Mouse (Mus musculus) heart, adult 2 months (tissue): Measurements from ENCODE around the gene Trp53i11. TPM values are rescaled to one million over a fixed set of nuclear protein-coding genes. Genes with fewer than 3 reads are reported as not detected.

ENCODE experiments used
- DNase-seq, 2 experiments: peaks; one replicate each; pipeline ENCODE4 v3.0.0; 2021
- H3K27ac ChIP-seq: fragments of 200-600 bp; 2 replicates; pipeline ENCODE4 v1.8.1; 2022
- H3K27me3 ChIP-seq: fragments of 200-500 bp; 2 replicates; pipeline ENCODE4 v1.6.1; 2012; ENCODE audit warnings: mild to moderate bottlenecking, low read length, inconsistent platforms, mixed read lengths; ENCODE audit not compliant: control insufficient read depth, insufficient read depth
- H3K36me3 ChIP-seq: fragments of 200-500 bp; 2 replicates; pipeline ENCODE4 v1.6.1; 2012; ENCODE audit warnings: low read length, inconsistent platforms; ENCODE audit not compliant: control insufficient read depth, insufficient read depth
- H3K4me1 ChIP-seq: fragments of 200-500 bp; 2 replicates; pipeline ENCODE4 v1.6.1; 2011; ENCODE audit warnings: low read length; ENCODE audit not compliant: control insufficient read depth, insufficient read depth
- H3K4me3 ChIP-seq: fragments of 200-600 bp; 2 replicates; pipeline ENCODE4 v1.8.1; 2022
- H3K79me2 ChIP-seq: fragments of 200-500 bp; replicated peaks from 2 replicates; pipeline ENCODE4 v1.6.1; 2012; ENCODE audit warnings: mild to moderate bottlenecking, inconsistent platforms, low read length, moderate library complexity, mixed read lengths; ENCODE audit not compliant: control insufficient read depth, insufficient read depth
- H3K9ac ChIP-seq: fragments of 200-500 bp; 2 replicates; pipeline ENCODE4 v1.6.1; 2012; ENCODE audit warnings: low read depth, mild to moderate bottlenecking, control low read depth, inconsistent platforms, low read length, mixed read lengths
- CTCF ChIP-seq: fragments of 200-600 bp; IDR thresholded peaks from 2 replicates; pipeline ENCODE4 v1.8.1; 2022; ENCODE audit warnings: antibody characterized with exemption, mild to moderate bottlenecking, moderate library complexity
- EP300 ChIP-seq: fragments of 200-500 bp; IDR thresholded peaks from 2 replicates; pipeline ENCODE4 v1.6.1; 2011; ENCODE audit warnings: low read depth, low read length, control low read depth; ENCODE audit not compliant: insufficient read depth
- POLR2A ChIP-seq: fragments of 200-500 bp; IDR thresholded peaks from 2 replicates; pipeline ENCODE4 v1.6.1; 2011; ENCODE audit warnings: mild to moderate bottlenecking, low read depth, low read length, control low read depth; ENCODE audit not compliant: insufficient read depth
- WGBS: fragments of 180-500 bp; shearing (Covaris S2); methylation state at CpG from one replicate; pipeline ENCODE4 v1.1.7; 2018; 5-methylcytosine and 5-hydroxymethylcytosine counted together
- intact Hi-C: fragments of 180-260 bp; cut with DNase I; formaldehyde crosslinking; loops from one replicate; pipeline ENCODE4 v1.15.1; 2025
- polyA plus RNA-seq: library from polyadenylated mRNA; depleted of rRNA; stranded (reverse); fragments of >200 nt; gene quantifications from 2 replicates; pipeline ENCODE4 v1.2.3, GENCODE M21; 2012
- total RNA-seq, 2 experiments: library from RNA; stranded (reverse); gene quantifications; 2 replicates each; pipeline ENCODE4 v1.2.3; 2021

Trp53i11 gene
- total and polyA plus RNA-seq, 3 experiments: 25.2 to 34.4 (median 33.2) TPM

- Histone ChIP-seq H3K9ac (no peak overlapping the region), H3K27ac (peak overlapping the region; percentile 71), H3K36me3 (no peaks in the 10 kb centered on the region), H3K79me2 (no peaks in the 10 kb centered on the region), H3K27me3 (no peaks in the 10 kb centered on the region), H3K4me1 (peaks cover 18% of the 10 kb centered on the region), H3K4me3 (no peak overlapping the region)
- TF ChIP-seq CTCF (no peak), EP300 (no peak), POLR2A (no peak)
- intact Hi-C loops: loop anchor here (1.0 to 2.0 kb wide), 3 partner anchors 20 to 35 kb away; no protein-coding TSS in a partner anchor
- peak; percentile 18 to 34 for DNase-seq
- 50% methylated on average over 7 of the region's 7 CpGs for WGBS
These were observed 25.3 kb upstream of the Trp53i11 start for GRCm38 (mm10) chr2:93161914-93162664.

- Histone ChIP-seq H3K36me3 (no peaks in the 10 kb centered on the region), H3K9ac (no peak overlapping the region), H3K27me3 (no peaks in the 10 kb centered on the region), H3K27ac (peak overlapping the region; percentile 71), H3K79me2 (no peaks in the 10 kb centered on the region), H3K4me1 (peaks cover 19% of the 10 kb centered on the region), H3K4me3 (no peak overlapping the region)
- 0 out of 2 replicates have a peak, but pooled peaks have one; percentile 12 for TF ChIP-seq EP300
- no peak for TF ChIP-seq CTCF
- TF ChIP-seq POLR2A: 0 out of 2 replicates have a peak, but pooled peaks have one; percentile 32
- peak; percentile 46 to 60 for DNase-seq
- WGBS: 33% methylated on average over 4 of the region's 4 CpGs
- intact Hi-C loops: loop anchor here (1.0 to 2.0 kb wide), 3 partner anchors 20 to 36 kb away; no protein-coding TSS in a partner anchor
These were observed 24.6 kb upstream of the Trp53i11 start for GRCm38 (mm10) chr2:93162791-93163190.

- intact Hi-C loops: loop anchor here (2.0 kb wide), 2 partner anchors 25 to 37 kb away; no protein-coding TSS in a partner anchor
- H3K27ac ChIP-seq: peak overlapping the region; percentile 58
- H3K79me2 ChIP-seq: no peaks in the 10 kb centered on the region
- no peak overlapping the region for H3K4me3 ChIP-seq
- peaks cover 19% of the 10 kb centered on the region for H3K4me1 ChIP-seq
- WGBS: 8% methylated on average over 2 of the region's 2 CpGs
- H3K9ac ChIP-seq: no peak overlapping the region
- peak; percentile 54 to 58 for DNase-seq
- no peaks in the 10 kb centered on the region for H3K36me3 ChIP-seq
- TF ChIP-seq EP300: no peak
- TF ChIP-seq CTCF: no peak
- TF ChIP-seq POLR2A: no peak
- no peaks in the 10 kb centered on the region for H3K27me3 ChIP-seq
These were observed 24.0 kb upstream of the Trp53i11 start for GRCm38 (mm10) chr2:93163317-93163716.

- Histone ChIP-seq H3K27me3 (no peaks in the 10 kb centered on the region), H3K9ac (no peak overlapping the region), H3K4me3 (no peak overlapping the region), H3K27ac (no peak overlapping the region), H3K79me2 (no peaks in the 10 kb centered on the region), H3K4me1 (peaks cover 19% of the 10 kb centered on the region), H3K36me3 (no peaks in the 10 kb centered on the region)
- TF ChIP-seq POLR2A: no peak
- no peak for DNase-seq
- intact Hi-C loops: loop anchor here (2.0 kb wide), 2 partner anchors 25 to 37 kb away; no protein-coding TSS in a partner anchor
- WGBS: 71% methylated on average over 6 of the region's 6 CpGs
These were observed 23.5 kb upstream of the Trp53i11 start for GRCm38 (mm10) chr2:93163750-93164335.

- TF ChIP-seq EP300 (no peak), CTCF (no peak), POLR2A (no peak)
- peaks cover 19% of the 10 kb centered on the region for H3K4me1 ChIP-seq
These were observed 21.1 kb upstream of the Trp53i11 start for GRCm38 (mm10) chr2:93166295-93166694.

GRCm38 (mm10) chr2:93166734-93167406 lies 20.5 kb upstream of the Trp53i11 start:
- peak; percentile 17 to 35 for DNase-seq
- Histone ChIP-seq H3K4me3 (no peak overlapping the region), H3K4me1 (peaks cover 17% of the 10 kb centered on the region), H3K27me3 (no peaks in the 10 kb centered on the region), H3K36me3 (no peaks in the 10 kb centered on the region), H3K79me2 (no peaks in the 10 kb centered on the region), H3K9ac (no peak overlapping the region), H3K27ac (peak overlapping the region; percentile 76)
- 68% methylated on average over 14 of the region's 14 CpGs for WGBS
- TF ChIP-seq CTCF (no peak), EP300 (no peak), POLR2A (no peak)
- intact Hi-C loops: no loop called here

More at GRCm38 (mm10) chr2:93166295-93166694, 21.1 kb upstream of the Trp53i11 start:
- WGBS: 52% methylated on average over 6 of the region's 6 CpGs
- H3K36me3 ChIP-seq: no peaks in the 10 kb centered on the region
- no peaks in the 10 kb centered on the region for H3K79me2 ChIP-seq
- peak overlapping the region; percentile 76 for H3K27ac ChIP-seq
- H3K4me3 ChIP-seq: no peak overlapping the region
- no peaks in the 10 kb centered on the region for H3K27me3 ChIP-seq
- intact Hi-C loops: no loop called here
- no peak for DNase-seq
- H3K9ac ChIP-seq: no peak overlapping the region
